Mouse (Mus musculus) cerebellum, adult 2 months (tissue): ENCODE results near the gene Gas2l2. TPM values are rescaled to one million over a fixed set of nuclear protein-coding genes. Genes with fewer than 3 reads are reported as not detected.

Experiments used
- DNase-seq, 2 experiments: peaks; one replicate each; pipeline ENCODE4 v3.0.0; 2021
- H3K27ac ChIP-seq: fragments of 200-500 bp; 2 replicates; pipeline ENCODE4 v1.5.1; 2012; ENCODE audit warnings: low read length, control low read depth, inconsistent platforms; ENCODE audit not compliant: insufficient read depth
- H3K27me3 ChIP-seq: fragments of 200-500 bp; 2 replicates; pipeline ENCODE4 v1.6.1; 2012; ENCODE audit warnings: inconsistent platforms, mild to moderate bottlenecking, low read length, moderate library complexity; ENCODE audit not compliant: control insufficient read depth, insufficient read depth
- H3K4me1 ChIP-seq: fragments of 200-500 bp; 2 replicates; pipeline ENCODE4 v1.6.1; 2011; ENCODE audit warnings: low read length; ENCODE audit not compliant: control insufficient read depth, insufficient read depth
- H3K4me3 ChIP-seq: fragments of 200-500 bp; replicated peaks from 2 replicates; pipeline ENCODE3; 2011; ENCODE audit warnings: mild to moderate bottlenecking, low read depth, low read length, control low read depth; ENCODE audit not compliant: insufficient read depth
- CTCF ChIP-seq: fragments of 200-500 bp; IDR thresholded peaks from 2 replicates; pipeline ENCODE4 v1.5.1; 2011; ENCODE audit warnings: low read depth, mild to moderate bottlenecking, control low read depth, low read length, moderate library complexity, borderline replicate concordance; ENCODE audit not compliant: insufficient read depth
- POLR2A ChIP-seq: fragments of 200-500 bp; IDR thresholded peaks from 2 replicates; pipeline ENCODE4 v1.6.1; 2011; ENCODE audit warnings: low read length, control low read depth, borderline replicate concordance; ENCODE audit not compliant: insufficient read depth
- WGBS: fragments of 180-500 bp; shearing (Covaris S2); methylation state at CpG from one replicate; pipeline ENCODE4 v1.1.7; 2018; 5-methylcytosine and 5-hydroxymethylcytosine counted together
- polyA plus RNA-seq: library from polyadenylated mRNA; depleted of rRNA; stranded (reverse); fragments of >200 nt; gene quantifications from 2 replicates; pipeline ENCODE4 v1.2.3, GENCODE M21; 2012

Gas2l2 gene
- polyA plus RNA-seq, 1 experiment = 0.16 TPM

DNA sequence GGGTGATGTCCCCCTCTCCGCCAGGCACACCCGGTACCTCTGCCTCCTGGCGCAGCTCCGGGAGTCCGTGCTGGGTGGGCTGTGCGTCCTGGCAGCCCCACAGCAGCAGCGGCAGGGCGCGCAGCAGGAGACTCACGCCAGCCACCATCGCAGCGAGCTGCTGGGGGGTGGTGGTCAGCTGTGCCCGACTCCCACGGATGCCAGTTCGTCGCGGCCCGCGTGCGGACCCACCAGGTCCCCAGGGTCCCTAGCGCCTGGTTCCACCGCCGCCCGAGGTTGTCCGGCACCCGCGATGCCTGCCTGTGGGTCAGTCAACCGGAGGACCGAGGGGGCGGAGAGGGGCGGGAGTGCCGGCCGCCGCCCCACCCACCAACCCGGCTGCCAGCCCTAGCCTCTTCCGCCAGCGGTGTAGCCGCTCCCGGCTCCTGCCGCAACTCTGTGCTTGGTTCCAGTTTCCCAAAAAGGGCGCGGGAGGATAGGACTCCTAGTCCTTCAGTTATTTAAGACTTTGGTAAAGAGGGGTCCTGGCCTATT, 33.5 kb upstream of the Gas2l2 start, which contains the start of gene Mmp28:
Mmp28 (minus strand) TSS at position 361 of the 534 bp plus-strand sequence.
- Histone ChIP-seq H3K4me3 (peak within 1 kb of the TSS; percentile 57), H3K27ac (peak within 1 kb of the TSS; percentile 17; the same call in 1 of the 2 replicates), H3K4me1 (peaks cover 17% of the 10 kb centered on the region), H3K27me3 (no peaks in the 10 kb centered on the region)
- WGBS = under 1% methylated on average over 42 of the region's 42 CpGs
- TF ChIP-seq POLR2A = no peak
- TF ChIP-seq CTCF = no peak
- peak; percentile 49 to 52 for DNase-seq

DNA sequence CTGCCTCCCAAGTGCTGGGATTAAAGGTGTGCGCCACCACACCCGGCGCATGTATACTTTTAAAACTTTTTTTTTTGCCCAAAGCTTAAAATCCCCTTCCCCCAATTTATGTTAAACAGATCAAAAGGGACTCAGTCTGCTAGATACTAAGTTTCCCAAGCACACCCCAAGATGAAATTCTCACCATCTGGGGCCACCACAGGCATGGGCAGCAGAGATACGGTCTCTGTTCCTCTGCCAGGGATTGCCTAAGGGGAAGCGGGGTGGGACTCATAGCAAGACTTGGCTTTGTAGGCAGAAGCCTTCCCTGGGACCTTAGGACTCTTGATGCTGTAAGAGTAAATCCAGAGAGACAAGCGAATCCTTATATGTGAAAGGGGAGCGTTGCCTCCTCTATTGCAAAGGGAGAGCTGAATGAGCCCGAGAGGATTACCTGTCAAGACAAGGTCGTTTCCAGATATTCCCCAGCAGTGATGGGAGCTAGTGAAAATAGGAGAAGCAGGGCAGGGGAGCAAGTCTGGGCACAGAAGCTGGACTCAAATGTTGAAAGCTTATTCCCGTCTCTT, 32.3 kb upstream of the Gas2l2 start:
- no peak overlapping the region for H3K27ac ChIP-seq
- TF ChIP-seq CTCF (no peak), POLR2A (no peak)
- no peaks in the 10 kb centered on the region for H3K27me3 ChIP-seq
- peaks cover 9% of the 10 kb centered on the region; the same call in 1 of the 2 replicates for H3K4me1 ChIP-seq
- peak in 1 of 2 experiments; percentile 5 for DNase-seq
- H3K4me3 ChIP-seq = peak overlapping the region; percentile 10
- 66% methylated on average over 10 of the region's 10 CpGs for WGBS

DNA sequence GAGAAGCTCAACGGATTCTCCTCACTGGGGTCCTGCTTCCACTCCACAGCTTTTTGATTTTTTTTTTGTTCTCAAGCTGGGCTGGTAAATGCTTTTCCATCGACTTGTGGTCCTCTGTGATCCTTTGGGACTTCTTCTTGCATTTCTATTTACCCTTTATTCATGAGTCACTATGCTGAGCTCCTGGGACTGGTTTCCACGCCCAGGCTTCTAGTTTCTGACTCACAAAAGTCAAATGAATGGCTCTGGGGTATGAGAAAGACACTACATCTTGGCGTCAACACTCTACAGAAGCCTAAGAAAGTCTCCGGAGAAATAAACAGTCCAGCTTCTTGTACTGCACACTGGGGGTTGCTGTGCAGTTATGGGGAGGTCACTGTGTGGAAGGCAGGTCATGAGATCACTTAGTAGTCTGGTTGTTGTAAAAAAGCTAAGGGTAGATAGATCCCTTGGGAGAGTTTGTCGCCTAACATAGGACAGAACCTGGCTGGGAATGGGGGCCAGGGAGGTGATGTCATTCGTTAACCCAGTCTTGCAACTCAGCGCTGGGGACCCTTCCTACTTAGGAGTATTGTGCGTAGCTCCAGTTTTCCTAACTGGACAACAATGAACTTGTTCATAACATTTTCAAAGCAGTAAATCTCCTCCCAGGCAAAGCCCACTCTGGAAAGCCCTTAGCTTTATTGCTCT, 28.8 kb upstream of the Gas2l2 start:
- Histone ChIP-seq H3K4me1 (no peaks in the 10 kb centered on the region; the same call in 1 of the 2 replicates), H3K4me3 (no peak overlapping the region), H3K27ac (no peak overlapping the region), H3K27me3 (no peaks in the 10 kb centered on the region)
- TF ChIP-seq CTCF (no peak), POLR2A (no peak)
- no peak for DNase-seq
- 75% methylated on average over 9 of the region's 9 CpGs for WGBS

DNA sequence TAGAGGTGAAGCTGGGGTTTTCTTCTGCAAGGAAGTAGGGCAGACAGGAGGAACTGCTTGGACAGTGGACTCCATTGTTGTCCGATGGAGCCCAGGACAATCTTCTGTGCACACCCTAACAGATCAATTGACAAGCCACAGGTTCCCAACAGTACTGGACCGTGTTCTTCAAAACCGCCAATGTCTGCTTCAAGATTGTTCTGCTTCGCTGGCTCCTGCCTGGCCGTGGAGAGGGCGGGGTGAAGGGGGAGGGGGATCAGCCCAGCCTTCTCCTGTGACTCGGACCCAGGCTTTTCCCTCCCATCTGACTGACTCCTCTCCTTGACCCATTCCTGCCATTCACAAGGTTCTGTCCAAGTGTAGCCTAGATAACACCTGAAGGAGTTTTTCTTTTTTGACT, 28.0 kb upstream of the Gas2l2 start:
- H3K4me1 ChIP-seq = no peaks in the 10 kb centered on the region; the same call in 1 of the 2 replicates
- 55% methylated on average over 7 of the region's 7 CpGs for WGBS
- H3K27me3 ChIP-seq = no peaks in the 10 kb centered on the region
- no peak for DNase-seq
- TF ChIP-seq POLR2A (no peak), CTCF (no peak)
- H3K4me3 ChIP-seq = no peak overlapping the region
- H3K27ac ChIP-seq = no peak overlapping the region

DNA sequence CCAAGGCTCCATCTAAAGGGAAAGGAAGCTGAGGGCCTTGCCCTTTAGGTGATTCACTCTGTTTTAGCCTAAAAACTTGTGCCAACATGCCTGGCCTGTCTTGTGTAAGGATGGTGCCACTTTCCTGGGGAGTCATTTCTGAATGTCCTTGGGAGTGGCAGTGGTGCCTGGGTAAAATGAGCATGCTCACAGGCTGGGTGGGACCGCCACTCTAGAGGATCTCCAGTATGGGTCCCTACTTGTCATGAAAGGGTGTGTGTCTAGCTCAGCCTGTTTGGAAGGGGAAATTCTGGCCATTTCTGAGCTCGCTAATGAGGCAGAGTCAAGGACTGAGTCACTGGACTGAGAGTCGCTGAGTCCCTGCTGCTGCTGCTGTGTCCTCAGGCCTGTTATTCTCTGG, 26.4 kb upstream of the Gas2l2 start:
- H3K27ac ChIP-seq = no peak overlapping the region
- WGBS = 81% methylated on average over 3 of the region's 3 CpGs
- H3K27me3 ChIP-seq = no peaks in the 10 kb centered on the region
- TF ChIP-seq CTCF (no peak), POLR2A (no peak)
- H3K4me1 ChIP-seq = peaks cover 7% of the 10 kb centered on the region
- H3K4me3 ChIP-seq = no peak overlapping the region
- no peak for DNase-seq

DNA sequence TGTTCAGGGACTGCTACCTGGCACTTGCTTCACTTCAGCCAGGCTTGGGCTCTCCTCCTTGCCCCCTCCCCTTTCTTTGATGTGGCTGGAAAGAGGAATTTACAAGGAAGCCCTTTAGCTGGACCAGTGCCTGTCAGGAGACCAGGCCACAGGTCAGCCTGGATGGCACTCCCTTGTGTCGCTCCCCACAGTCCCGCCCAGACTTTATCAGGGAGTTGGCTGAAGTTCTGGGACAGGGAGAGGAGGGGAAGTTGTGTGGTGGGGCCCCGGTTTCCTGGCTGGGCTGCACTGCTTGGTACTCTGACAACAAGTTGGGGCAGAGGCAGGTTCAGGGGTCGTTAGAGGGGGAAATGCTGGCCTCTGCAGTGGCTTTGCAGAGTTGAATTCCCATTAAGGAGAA, 25.3 kb upstream of the Gas2l2 start:
- Histone ChIP-seq H3K4me1 (peaks cover 7% of the 10 kb centered on the region), H3K27ac (no peak overlapping the region), H3K27me3 (no peaks in the 10 kb centered on the region), H3K4me3 (no peak overlapping the region)
- no peak for DNase-seq
- TF ChIP-seq POLR2A (no peak), CTCF (no peak)
- 53% methylated on average over 4 of the region's 4 CpGs for WGBS

DNA sequence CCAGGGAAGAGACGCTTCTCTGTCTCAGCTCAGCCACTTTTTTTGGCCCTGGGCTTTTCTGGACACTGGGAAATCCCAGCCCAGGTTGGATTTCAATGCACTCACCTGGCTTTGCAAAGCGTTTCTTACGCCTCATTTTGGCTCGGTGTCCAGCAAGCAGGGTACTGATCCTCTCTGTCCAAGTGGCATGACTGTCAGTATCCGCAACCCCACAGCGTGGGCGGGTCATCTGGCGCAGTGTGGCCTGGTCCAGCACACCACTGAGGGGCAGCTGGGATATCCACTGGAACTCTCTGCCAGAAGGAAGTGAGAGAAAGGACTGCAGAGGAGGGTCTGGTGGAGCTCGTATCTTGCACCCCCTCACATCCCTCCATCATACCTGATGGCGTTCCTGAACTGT, 22.0 kb upstream of the Gas2l2 start:
- H3K27ac ChIP-seq = peak overlapping the region; percentile 20; the same call in 1 of the 2 replicates
- TF ChIP-seq POLR2A (no peak), CTCF (no peak)
- WGBS = 28% methylated on average over 10 of the region's 10 CpGs
- no peak overlapping the region for H3K4me3 ChIP-seq
- peaks cover 7% of the 10 kb centered on the region for H3K4me1 ChIP-seq
- H3K27me3 ChIP-seq = no peaks in the 10 kb centered on the region
- peak in 1 of 2 experiments; percentile 39 for DNase-seq
